In genomic region chrX:61709302-61710033, GRCm38 (mm10) we compare ENCODE assay signal across 8 mouse cellular contexts. TPM values are rescaled to one million over a fixed set of nuclear protein-coding genes. Genes with fewer than 3 reads are reported as not detected.
DNase-seq lines count a peak whose midpoint lies in the region; ATAC-seq and TF ChIP-seq lines count a peak whose summit lies in the region.

Gene Ldoc1, plus strand, starts transcription at chrX:61709497.

- no peak for TF ChIP-seq POLR2A in ES-Bruce4 (IDR thresholded peaks at IDR 0.05; ENCODE audit: insufficient read depth, low read length)

- peak within 1 kb of the TSS; percentile 48 for H3K4me2 ChIP-seq in embryonic facial prominence, embryonic 15.5 days (replicated peaks)
- H3K4me2 ChIP-seq in liver, embryonic 13.5 days: peak within 1 kb of the TSS; percentile 21; the same call in 1 of the 2 replicates

- no peaks in the 10 kb centered on the region for H3K4me1 ChIP-seq in ES-Bruce4 (ENCODE audit: control insufficient read depth, insufficient read depth, low read length)
- no peaks in the 10 kb centered on the region for H3K4me1 ChIP-seq in embryonic facial prominence, embryonic 15.5 days
- H3K4me1 ChIP-seq in liver, embryonic 13.5 days (replicated peaks): no peaks in the 10 kb centered on the region

- H3K9me3 ChIP-seq in ES-Bruce4 (replicated peaks; ENCODE audit: control insufficient read depth, insufficient read depth, low read length, poor library complexity, severe bottlenecking): no peaks in the 10 kb centered on the region
- no peaks in the 10 kb centered on the region for H3K9me3 ChIP-seq in embryonic facial prominence, embryonic 15.5 days (replicated peaks)
- no peaks in the 10 kb centered on the region for H3K9me3 ChIP-seq in liver, embryonic 13.5 days (replicated peaks)

- TF ChIP-seq CTCF in ES-Bruce4 (IDR thresholded peaks at IDR 0.05; ENCODE audit: low read depth, low read length): no peak

- H3K4me3 ChIP-seq in ES-Bruce4 (ENCODE audit: low read depth, low read length): peak within 1 kb of the TSS; percentile 47
- peak within 1 kb of the TSS; percentile 27 for H3K4me3 ChIP-seq in embryonic facial prominence, embryonic 15.5 days (replicated peaks)
- H3K4me3 ChIP-seq in liver, embryonic 13.5 days (replicated peaks): no peak within 1 kb of the TSS

- H3K36me3 ChIP-seq in ES-Bruce4 (ENCODE audit: control insufficient read depth, insufficient read depth, low read length, poor library complexity, severe bottlenecking): no peaks in the 10 kb centered on the region
- H3K36me3 ChIP-seq in embryonic facial prominence, embryonic 15.5 days: no peaks in the 10 kb centered on the region
- H3K36me3 ChIP-seq in liver, embryonic 13.5 days: no peaks in the 10 kb centered on the region

- peak; percentile 6 to 34 for DNase-seq in adrenal gland, adult (ENCODE audit: inconsistent age in 2 of 2, low spot score in 1 of 2)
- no peak for DNase-seq in adrenal gland, adult 2 months
- no peak for DNase-seq in liver, embryonic 13.5 days
- no peak for DNase-seq in lung, postnatal 4 days

- no peaks in the 10 kb centered on the region for H3K27me3 ChIP-seq in ES-Bruce4 (ENCODE audit: control insufficient read depth, insufficient read depth, low read length, poor library complexity, severe bottlenecking)
- H3K27me3 ChIP-seq in embryonic facial prominence, embryonic 15.5 days: no peaks in the 10 kb centered on the region
- no peaks in the 10 kb centered on the region for H3K27me3 ChIP-seq in liver, embryonic 13.5 days

- no peak for TF ChIP-seq EP300 in ES-Bruce4 (IDR thresholded peaks at IDR 0.05; ENCODE audit: insufficient read depth, low read depth, low read length)

- H3K27ac ChIP-seq in ES-Bruce4 (ENCODE audit: insufficient read depth, low read length): no peak within 1 kb of the TSS
- no peak within 1 kb of the TSS for H3K27ac ChIP-seq in embryonic facial prominence, embryonic 15.5 days (replicated peaks)
- H3K27ac ChIP-seq in liver, embryonic 13.5 days: no peak within 1 kb of the TSS

- no peak within 1 kb of the TSS for H3K9ac ChIP-seq in ES-Bruce4 (ENCODE audit: low read depth, poor library complexity, severe bottlenecking)
- H3K9ac ChIP-seq in embryonic facial prominence, embryonic 15.5 days: no peak within 1 kb of the TSS
- H3K9ac ChIP-seq in liver, embryonic 13.5 days: no peak within 1 kb of the TSS

- peak; percentile 15; the same call in 1 of the 2 replicates for ATAC-seq in embryonic facial prominence, embryonic 15.5 days (ENCODE audit: insufficient number of reproducible peaks, low FRiP score, low TSS enrichment, low read depth)
- ATAC-seq in liver, embryonic 13.5 days (ENCODE audit: low read depth): no peak
- ATAC-seq in erythroid progenitor cell, adult 5-6 weeks (replicated peaks; ENCODE audit: low FRiP score, poor library complexity, severe bottlenecking): no peak
- ATAC-seq in erythroblast, adult 5-6 weeks (replicated peaks; ENCODE audit: low FRiP score, poor library complexity, severe bottlenecking): no peak

- WGBS in embryonic facial prominence, embryonic 15.5 days: 36% methylated on average over 34 of the region's 34 CpGs
- WGBS in liver, embryonic 13.5 days (ENCODE audit: insufficient replicate concordance): 32% methylated on average over 34 of the region's 34 CpGs

RNA-seq across cellular contexts. Expression of gene Ldoc1, which starts in this region (rescaled TPM):
- total RNA-seq in adrenal gland, adult 2 months (2021): 1 to 10 TPM in 1 of 2 experiments, under 1 TPM in 1; 0.46 to 2.9 TPM
- 0.49 and 1.3 TPM in 2 replicates for polyA plus RNA-seq in adrenal gland, adult 2 months (2012; rRNA removed)
- 1.8 and 2.1 TPM in 2 replicates for polyA plus RNA-seq in ES-Bruce4 (2011; ENCODE audit: insufficient read depth, insufficient read length, low read depth, missing spikeins)
- 0.51 and 0.71 TPM in 2 replicates for polyA plus RNA-seq in embryonic facial prominence, embryonic 15.5 days (2015; fragmentation: Nextera tagmentation; extraction: Ambion mirVana)
- 0.08 and 0.09 TPM in 2 replicates for polyA plus RNA-seq in liver, embryonic 13.5 days (2015; fragmentation: Nextera tagmentation; extraction: Ambion mirVana)
- total RNA-seq in erythroid progenitor cell, adult 5-6 weeks (2015; ENCODE audit: low replicate concordance): not detected in 2 replicates
- not detected in 2 replicates for total RNA-seq in erythroid progenitor cell, adult 5-6 weeks (2017; ENCODE audit: low replicate concordance)
- not detected in 2 replicates for total RNA-seq in erythroblast, adult 5-6 weeks (2015; ENCODE audit: low replicate concordance)
- total RNA-seq in erythroblast, adult 5-6 weeks (2017; ENCODE audit: low replicate concordance): not detected in 2 replicates

Comparison
In these comparisons a context has a peak if more than half of its experiments do, and no peak if none do; other contexts are left out.
1. DNase-seq: peak in adrenal gland, adult (2 of 2); none in adrenal gland, adult 2 months (single experiment), liver, embryonic 13.5 days (single experiment) and lung, postnatal 4 days (0 of 2).
2. Peak in ATAC-seq, H3K4me3 ChIP-seq and H3K4me2 ChIP-seq in embryonic facial prominence, embryonic 15.5 days; RNA of the gene not detected or under 1 TPM.